Mouse (Mus musculus): ENCODE results near the gene Gas2l3. TPM values are rescaled to one million over a fixed set of nuclear protein-coding genes. Genes with fewer than 3 reads are reported as not detected.

Gene Gas2l3
- polyA plus RNA-seq (2015; fragmentation: Illumina TruSeq; extraction: RNeasy Lipid Tissue Mini Kit (QIAGEN cat#74804); ENCODE audit: low read depth, low replicate concordance) = 2.1 TPM

GRCm38 (mm10) chr10:89443623-89444151 lies at the start of gene Gas2l3:
Gene Gas2l3 (minus strand): TSS chr10:89443967.

Other genes starting within 250 kb of the Gas2l3 start
- gene Ano4, start 99.2 kb downstream of the Gas2l3 start, polyA plus RNA-seq (2015; fragmentation: Illumina TruSeq; extraction: RNeasy Lipid Tissue Mini Kit (QIAGEN cat#74804); ENCODE audit: low read depth, low replicate concordance) = 13.1 TPM
- gene Nr1h4, start 89.6 kb upstream of the Gas2l3 start, polyA plus RNA-seq (2015; fragmentation: Illumina TruSeq; extraction: RNeasy Lipid Tissue Mini Kit (QIAGEN cat#74804); ENCODE audit: low read depth, low replicate concordance) = not detected
- 3.2 TPM for gene Slc17a8, start 177.3 kb upstream of the Gas2l3 start, polyA plus RNA-seq (2015; fragmentation: Illumina TruSeq; extraction: RNeasy Lipid Tissue Mini Kit (QIAGEN cat#74804); ENCODE audit: low read depth, low replicate concordance)
- 24.9 TPM for gene Scyl2, start 242.3 kb upstream of the Gas2l3 start, polyA plus RNA-seq (2015; fragmentation: Illumina TruSeq; extraction: RNeasy Lipid Tissue Mini Kit (QIAGEN cat#74804); ENCODE audit: low read depth, low replicate concordance)